Mouse (Mus musculus): ENCODE data around the gene Crebrf.

DNA sequence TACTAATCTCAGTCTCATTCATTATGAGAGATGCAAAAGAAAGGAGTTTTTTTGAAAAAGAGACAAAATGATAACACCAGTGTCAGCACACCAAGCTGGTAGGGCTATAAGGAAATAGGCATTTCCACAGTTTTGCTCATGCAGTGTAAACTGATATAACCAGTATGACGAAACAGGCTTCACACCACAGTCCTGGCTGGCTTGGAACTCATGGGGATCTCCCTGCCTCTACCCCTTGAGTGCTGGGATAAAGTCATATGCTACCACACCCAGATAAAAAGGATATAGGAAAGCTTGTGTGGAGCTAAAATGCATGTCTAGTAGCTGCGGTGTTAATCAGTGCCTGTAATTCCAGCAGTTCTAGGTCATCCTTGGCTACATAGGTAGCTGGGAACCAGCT is 64.0 kb downstream of the Crebrf start:
- TF ChIP-seq CTCF (IDR thresholded peaks at IDR 0.05; ENCODE audit: extremely low read depth, insufficient read depth, low read length) (no peak), POLR2A (IDR thresholded peaks at IDR 0.05; ENCODE audit: extremely low read depth, insufficient read depth, low read length) (no peak)
